Mouse (Mus musculus): ENCODE measurements around the gene Mrnip. TPM values are rescaled to one million over a fixed set of nuclear protein-coding genes. Genes with fewer than 3 reads are reported as not detected.

Mrnip gene
- polyA plus RNA-seq, 1 experiment from 2014 or later = 24.9 TPM

DNA sequence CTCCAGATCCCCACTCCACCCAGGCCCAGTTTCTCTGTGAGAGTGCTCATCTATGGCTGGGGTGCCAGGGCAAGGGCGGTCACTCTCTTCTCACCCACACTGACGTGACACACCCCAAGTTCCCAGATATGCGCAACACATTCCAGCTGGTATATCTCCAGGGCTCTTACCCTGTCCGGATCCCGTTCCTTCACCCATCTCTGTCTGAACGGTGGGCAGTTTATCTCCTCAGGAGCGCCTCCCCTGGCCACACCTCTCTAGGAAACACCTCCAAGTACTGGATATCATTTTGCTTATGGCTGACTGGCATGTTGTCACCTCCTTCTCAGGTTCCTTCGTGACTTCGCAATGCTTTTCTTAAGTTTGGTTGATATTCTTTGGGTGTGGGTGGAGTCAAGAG is 41.4 kb downstream of the Mrnip start:
- peaks cover 3% of the 10 kb centered on the region; the same call in 1 of the 2 replicates for H3K4me1 ChIP-seq (ENCODE audit: control insufficient read depth, insufficient read depth, low read length)
- no peak overlapping the region for H3K4me3 ChIP-seq (ENCODE audit: low read depth, low read length)
- H3K27ac ChIP-seq (replicated peaks; ENCODE audit: low read depth, low read length) = no peak overlapping the region
- 22% methylated on average over 9 of the region's 9 CpGs for WGBS
- H3K36me3 ChIP-seq (replicated peaks; ENCODE audit: control insufficient read depth, insufficient read depth, low read depth, low read length) = no peaks in the 10 kb centered on the region
- no peak overlapping the region; the same call in 1 of the 2 replicates for H3K9ac ChIP-seq (replicated peaks; ENCODE audit: low read length)
- H3K9me3 ChIP-seq (replicated peaks; ENCODE audit: control insufficient read depth, low read length) = no peaks in the 10 kb centered on the region
- ATAC-seq (replicated peaks; ENCODE audit: insufficient number of reproducible peaks, low FRiP score, low TSS enrichment, low read depth) (no peak; the same call in 1 of the 2 replicates), DNase-seq (ENCODE audit: low spot score) (no peak)
- H3K4me2 ChIP-seq (ENCODE audit: low read depth, low read length) = no peak overlapping the region
- H3K27me3 ChIP-seq (ENCODE audit: control insufficient read depth, insufficient read depth, low read length) = no peaks in the 10 kb centered on the region

DNA sequence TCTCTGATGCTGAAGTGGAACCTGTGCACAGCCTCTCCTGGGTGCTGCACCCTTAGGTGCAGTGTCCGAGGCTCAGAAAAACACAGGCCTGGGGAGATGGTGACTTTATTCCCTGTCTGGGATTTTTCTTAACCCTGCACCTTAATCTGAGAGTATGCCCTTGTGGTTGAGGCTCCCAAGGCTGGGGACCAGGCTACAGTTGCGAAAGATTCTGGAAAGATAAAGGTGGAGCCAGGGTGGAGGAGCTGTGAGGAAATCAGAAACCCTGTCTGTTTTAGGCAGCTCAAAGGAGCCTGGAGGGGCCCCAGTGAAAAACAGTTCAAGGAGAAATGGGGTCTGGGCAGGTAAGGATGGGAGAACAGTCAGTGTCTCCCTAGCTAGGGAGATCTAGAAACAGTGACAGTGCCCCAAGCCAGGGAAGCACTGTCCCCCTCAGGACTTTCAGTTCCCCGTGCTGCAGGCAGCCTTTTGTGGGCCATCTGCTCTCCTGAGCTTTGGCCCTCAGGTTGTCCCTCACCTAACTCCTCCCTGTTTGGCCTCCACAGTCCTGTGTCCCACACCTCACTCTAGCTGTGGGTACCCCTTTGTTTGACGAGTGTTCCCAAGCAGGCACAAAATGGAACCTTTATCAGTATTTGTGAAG is 42.6 kb downstream of the Mrnip start:
- ATAC-seq (replicated peaks; ENCODE audit: insufficient number of reproducible peaks, low FRiP score, low TSS enrichment, low read depth) = no peak
- Histone ChIP-seq H3K36me3 (replicated peaks; ENCODE audit: control insufficient read depth, insufficient read depth, low read depth, low read length) (no peaks in the 10 kb centered on the region), H3K4me2 (ENCODE audit: low read depth, low read length) (no peak overlapping the region), H3K4me1 (ENCODE audit: control insufficient read depth, insufficient read depth, low read length) (peaks cover 3% of the 10 kb centered on the region; the same call in 1 of the 2 replicates), H3K27ac (replicated peaks; ENCODE audit: low read depth, low read length) (no peak overlapping the region; the same call in 1 of the 2 replicates), H3K9ac (replicated peaks; ENCODE audit: low read length) (no peak overlapping the region), H3K4me3 (ENCODE audit: low read depth, low read length) (no peak overlapping the region), H3K9me3 (replicated peaks; ENCODE audit: control insufficient read depth, low read length) (no peaks in the 10 kb centered on the region), H3K27me3 (ENCODE audit: control insufficient read depth, insufficient read depth, low read length) (no peaks in the 10 kb centered on the region)
- 81% methylated on average over 4 of the region's 4 CpGs for WGBS
- no peak for DNase-seq (ENCODE audit: low spot score)

DNA sequence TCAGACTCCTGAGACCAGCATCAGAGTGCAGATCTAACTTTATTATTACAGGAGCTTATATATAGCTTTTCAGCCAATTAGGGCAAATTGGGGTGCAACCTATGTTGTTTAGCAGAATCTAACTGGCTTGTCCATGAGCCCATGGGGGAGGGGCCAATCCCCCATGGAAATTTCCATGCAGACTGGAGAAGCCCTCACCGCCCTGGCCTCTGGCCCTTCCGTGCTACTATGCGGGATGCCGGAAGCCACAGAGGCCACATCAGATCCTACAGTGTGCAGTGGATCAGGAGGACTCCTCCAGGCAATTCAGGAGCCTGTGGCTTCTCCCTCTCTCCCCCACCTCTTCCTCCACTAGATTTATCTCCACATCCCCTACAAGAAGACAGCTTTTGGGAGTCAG is 43.6 kb downstream of the Mrnip start:
- 48% methylated on average over 4 of the region's 4 CpGs for WGBS
- no peaks in the 10 kb centered on the region for H3K36me3 ChIP-seq (replicated peaks; ENCODE audit: control insufficient read depth, insufficient read depth, low read depth, low read length)
- no peak for ATAC-seq (replicated peaks; ENCODE audit: insufficient number of reproducible peaks, low FRiP score, low TSS enrichment, low read depth)

DNA sequence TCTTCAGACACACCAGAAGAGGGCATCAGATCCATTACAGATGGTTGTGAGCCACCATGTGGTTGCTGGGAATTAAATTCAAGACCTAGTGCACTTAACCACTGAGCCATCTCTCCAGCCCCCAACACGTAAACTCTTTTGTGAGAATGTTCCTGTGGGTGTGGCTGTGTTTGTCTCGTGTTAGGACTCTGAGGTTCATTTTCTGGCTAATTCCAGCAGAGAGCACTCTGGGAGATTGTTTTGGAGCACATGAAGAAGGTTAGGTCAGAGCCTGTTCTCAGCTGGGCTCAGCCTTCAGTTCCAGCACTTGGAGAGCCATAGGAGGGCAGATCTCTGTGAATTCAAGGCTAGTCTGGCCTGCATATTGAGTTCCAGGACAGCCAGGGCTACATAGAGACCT is 45.6 kb downstream of the Mrnip start:
- Histone ChIP-seq H3K4me3 (ENCODE audit: low read depth, low read length) (no peak overlapping the region), H3K36me3 (replicated peaks; ENCODE audit: control insufficient read depth, insufficient read depth, low read depth, low read length) (no peaks in the 10 kb centered on the region), H3K9ac (replicated peaks; ENCODE audit: low read length) (no peak overlapping the region), H3K4me2 (ENCODE audit: low read depth, low read length) (no peak overlapping the region), H3K9me3 (replicated peaks; ENCODE audit: control insufficient read depth, low read length) (no peaks in the 10 kb centered on the region), H3K27ac (replicated peaks; ENCODE audit: low read depth, low read length) (no peak overlapping the region), H3K27me3 (ENCODE audit: control insufficient read depth, insufficient read depth, low read length) (no peaks in the 10 kb centered on the region), H3K4me1 (ENCODE audit: control insufficient read depth, insufficient read depth, low read length) (peaks cover 3% of the 10 kb centered on the region; the same call in 1 of the 2 replicates)
- WGBS = 55% methylated on average over 2 of the region's 2 CpGs
- no peak for ATAC-seq (replicated peaks; ENCODE audit: insufficient number of reproducible peaks, low FRiP score, low TSS enrichment, low read depth)
- DNase-seq (ENCODE audit: low spot score) = no peak

More for the DNA sequence above, 43.6 kb downstream of the Mrnip start:
- Histone ChIP-seq H3K27ac (replicated peaks; ENCODE audit: low read depth, low read length) (no peak overlapping the region), H3K9me3 (replicated peaks; ENCODE audit: control insufficient read depth, low read length) (no peaks in the 10 kb centered on the region), H3K4me3 (ENCODE audit: low read depth, low read length) (no peak overlapping the region), H3K27me3 (ENCODE audit: control insufficient read depth, insufficient read depth, low read length) (no peaks in the 10 kb centered on the region), H3K4me2 (ENCODE audit: low read depth, low read length) (no peak overlapping the region), H3K4me1 (ENCODE audit: control insufficient read depth, insufficient read depth, low read length) (peaks cover 3% of the 10 kb centered on the region; the same call in 1 of the 2 replicates), H3K9ac (replicated peaks; ENCODE audit: low read length) (no peak overlapping the region)
- no peak for DNase-seq (ENCODE audit: low spot score)

DNA sequence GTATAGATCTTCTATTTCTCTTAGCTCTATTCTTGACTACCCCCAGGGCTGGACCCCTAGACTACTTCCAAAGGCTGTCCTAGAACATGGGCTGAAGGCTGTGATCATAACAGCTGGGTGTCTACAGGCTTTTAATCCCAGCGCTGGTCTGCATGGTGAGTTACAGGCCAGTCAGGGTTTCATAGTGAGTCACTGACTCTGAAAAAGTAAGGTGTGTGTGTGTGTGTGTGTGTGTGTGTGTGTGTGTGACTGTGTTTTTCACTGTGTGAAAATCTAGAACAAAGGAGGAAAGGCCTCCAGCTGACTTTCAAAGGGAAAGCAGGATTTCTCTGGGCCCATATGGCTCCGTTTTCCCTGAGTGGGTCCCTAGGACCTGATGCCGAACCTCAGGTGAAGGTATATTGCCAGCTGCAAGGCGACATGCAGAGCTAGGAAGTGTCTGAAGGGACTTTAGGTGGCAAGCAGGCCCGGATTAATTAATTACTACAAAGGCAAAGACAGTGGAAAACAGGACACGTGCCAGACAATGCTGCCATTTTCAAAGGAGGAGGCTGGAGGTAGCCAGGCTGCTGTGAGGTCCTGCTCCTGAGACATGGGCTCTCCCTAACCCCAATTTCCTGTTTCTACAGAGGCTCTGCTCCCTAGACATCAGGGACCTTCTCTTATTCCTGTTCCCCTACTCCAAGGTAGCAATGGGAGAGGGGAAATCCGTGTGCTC is 48.5 kb downstream of the Mrnip start:
- Histone ChIP-seq H3K9ac (replicated peaks; ENCODE audit: low read length) (no peak overlapping the region), H3K9me3 (replicated peaks; ENCODE audit: control insufficient read depth, low read length) (no peaks in the 10 kb centered on the region), H3K27me3 (ENCODE audit: control insufficient read depth, insufficient read depth, low read length) (no peaks in the 10 kb centered on the region), H3K4me1 (ENCODE audit: control insufficient read depth, insufficient read depth, low read length) (peaks cover 4% of the 10 kb centered on the region; the same call in 1 of the 2 replicates), H3K4me3 (ENCODE audit: low read depth, low read length) (no peak overlapping the region), H3K4me2 (ENCODE audit: low read depth, low read length) (no peak overlapping the region), H3K36me3 (replicated peaks; ENCODE audit: control insufficient read depth, insufficient read depth, low read depth, low read length) (no peaks in the 10 kb centered on the region), H3K27ac (replicated peaks; ENCODE audit: low read depth, low read length) (no peak overlapping the region)
- 53% methylated on average over 7 of the region's 7 CpGs for WGBS
- no peak for DNase-seq (ENCODE audit: low spot score)
- no peak for ATAC-seq (replicated peaks; ENCODE audit: insufficient number of reproducible peaks, low FRiP score, low TSS enrichment, low read depth)

DNA sequence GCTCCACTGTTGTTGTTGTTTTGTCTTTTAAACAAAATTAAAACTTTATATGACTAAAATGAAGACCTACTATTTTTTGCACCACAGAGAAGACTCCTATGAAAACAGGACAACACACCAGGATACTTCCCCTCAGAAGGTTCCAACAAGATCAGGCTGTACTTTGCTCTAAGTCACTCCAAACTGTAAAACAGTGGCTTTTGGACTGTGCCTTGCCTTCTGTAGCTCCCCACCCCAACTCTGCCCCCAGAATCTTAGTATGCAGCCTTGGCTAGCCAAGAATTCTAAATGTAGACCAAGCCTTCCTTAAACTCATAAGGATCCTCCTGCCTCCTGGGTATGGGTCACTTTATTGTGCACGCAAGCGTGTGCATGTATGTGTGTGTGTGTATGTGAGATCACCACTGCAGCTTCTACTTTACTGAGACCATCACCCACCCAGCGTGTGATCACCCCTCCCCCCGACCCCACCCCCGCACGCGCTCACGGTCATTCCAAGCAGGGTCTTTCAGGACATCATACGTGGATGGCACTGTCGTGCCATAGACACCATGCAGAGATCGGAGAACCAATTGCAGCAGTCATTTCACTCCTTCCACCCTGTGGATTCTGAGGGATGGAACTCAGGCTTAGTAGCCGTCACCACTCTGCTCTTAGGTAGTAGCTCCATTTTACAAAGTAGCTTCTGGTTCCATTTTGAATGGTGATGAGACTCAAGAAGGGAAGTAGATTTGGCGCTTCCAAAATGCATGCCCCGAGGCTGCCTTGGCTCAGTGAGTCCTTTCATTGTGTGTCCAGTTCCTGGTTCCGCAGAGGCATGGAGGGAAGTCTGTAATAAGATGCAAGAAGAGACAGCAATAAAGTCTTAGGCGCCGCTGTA is 49.8 kb downstream of the Mrnip start:
- Histone ChIP-seq H3K27ac (replicated peaks; ENCODE audit: low read depth, low read length) (no peak overlapping the region), H3K4me2 (ENCODE audit: low read depth, low read length) (peak overlapping the region; percentile 81), H3K9ac (replicated peaks; ENCODE audit: low read length) (peak overlapping the region; percentile 95), H3K4me1 (ENCODE audit: control insufficient read depth, insufficient read depth, low read length) (peaks cover 11% of the 10 kb centered on the region), H3K27me3 (ENCODE audit: control insufficient read depth, insufficient read depth, low read length) (no peaks in the 10 kb centered on the region), H3K4me3 (ENCODE audit: low read depth, low read length) (peak overlapping the region; percentile 91), H3K9me3 (replicated peaks; ENCODE audit: control insufficient read depth, low read length) (no peaks in the 10 kb centered on the region), H3K36me3 (replicated peaks; ENCODE audit: control insufficient read depth, insufficient read depth, low read depth, low read length) (no peaks in the 10 kb centered on the region)
- ATAC-seq (replicated peaks; ENCODE audit: insufficient number of reproducible peaks, low FRiP score, low TSS enrichment, low read depth) = 0 out of 2 replicates have a peak, but pooled peaks have one; percentile 5
- peak; percentile 47 for DNase-seq (ENCODE audit: low spot score)
- WGBS = 9% methylated on average over 17 of the region's 17 CpGs

DNA sequence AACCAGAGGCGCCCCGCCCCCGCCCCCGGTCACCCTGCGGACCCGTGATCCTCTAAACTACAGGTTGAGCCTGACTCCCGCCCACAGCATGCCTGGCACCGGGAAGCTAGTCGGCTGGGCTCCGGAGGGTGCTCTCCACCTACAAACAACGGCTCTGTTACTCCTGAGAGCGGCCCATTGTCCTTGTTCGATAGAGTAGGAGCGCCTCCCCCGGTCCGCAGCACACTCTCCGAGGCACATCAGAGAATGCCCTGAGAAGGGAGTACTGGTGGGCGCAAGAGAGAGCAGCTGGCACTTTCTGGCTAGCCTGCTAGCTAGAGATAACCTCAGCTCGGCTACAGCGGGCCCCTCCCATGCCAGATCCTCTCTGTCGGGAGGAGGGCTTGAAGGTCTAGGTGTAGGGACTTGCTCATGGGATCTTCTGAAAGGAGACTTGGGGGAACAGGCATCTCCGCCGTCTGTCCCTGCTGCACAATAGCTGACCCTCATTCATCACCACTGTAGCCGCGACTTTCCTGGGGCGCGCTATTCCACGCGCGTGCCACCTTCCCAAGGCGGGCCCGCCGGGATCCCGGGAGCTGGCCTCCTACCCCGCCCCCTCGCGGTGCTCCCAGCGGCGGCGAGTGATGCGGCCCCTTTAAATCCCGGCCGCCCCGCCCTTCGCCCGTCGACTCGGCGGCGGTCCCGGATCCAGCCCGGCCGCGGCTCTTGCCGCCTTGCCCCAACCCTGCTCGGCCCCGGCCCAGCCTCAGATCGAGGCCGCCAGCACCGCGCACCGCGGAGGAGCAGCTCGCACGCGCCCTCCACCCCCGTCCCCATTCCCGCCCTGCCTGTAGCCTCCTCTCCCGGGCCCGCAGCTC is 50.7 kb downstream of the Mrnip start:
- H3K36me3 ChIP-seq (replicated peaks; ENCODE audit: control insufficient read depth, insufficient read depth, low read depth, low read length) = no peaks in the 10 kb centered on the region
- ATAC-seq (replicated peaks; ENCODE audit: insufficient number of reproducible peaks, low FRiP score, low TSS enrichment, low read depth) (peak; percentile 76), DNase-seq (ENCODE audit: low spot score) (peak; percentile 85)
- 1% methylated on average over 63 of the region's 70 CpGs for WGBS
- H3K27ac ChIP-seq (replicated peaks; ENCODE audit: low read depth, low read length) = peak overlapping the region; percentile 63
- H3K27me3 ChIP-seq (ENCODE audit: control insufficient read depth, insufficient read depth, low read length) = no peaks in the 10 kb centered on the region
- no peaks in the 10 kb centered on the region for H3K9me3 ChIP-seq (replicated peaks; ENCODE audit: control insufficient read depth, low read length)
- H3K4me2 ChIP-seq (ENCODE audit: low read depth, low read length) = peak overlapping the region; percentile 81
- H3K4me1 ChIP-seq (ENCODE audit: control insufficient read depth, insufficient read depth, low read length) = peaks cover 14% of the 10 kb centered on the region
- peak overlapping the region; percentile 91 for H3K4me3 ChIP-seq (ENCODE audit: low read depth, low read length)
- peak overlapping the region; percentile 95 for H3K9ac ChIP-seq (replicated peaks; ENCODE audit: low read length)
